Mouse (Mus musculus) olfactory bulb, adult 2 months (tissue): ENCODE measurements around the gene Fibcd1.

ENCODE experiments used
- CTCF ChIP-seq: fragments of 200-500 bp; IDR thresholded peaks from 2 replicates; pipeline ENCODE4 v1.5.1; 2012; ENCODE audit warnings: low read depth, mild to moderate bottlenecking, low read length, moderate library complexity; ENCODE audit not compliant: insufficient read depth
- POLR2A ChIP-seq: fragments of 200-500 bp; IDR thresholded peaks from 2 replicates; pipeline ENCODE4 v1.6.1; 2012; ENCODE audit warnings: mild to moderate bottlenecking, low read depth, low read length, moderate library complexity; ENCODE audit not compliant: insufficient read depth

DNA sequence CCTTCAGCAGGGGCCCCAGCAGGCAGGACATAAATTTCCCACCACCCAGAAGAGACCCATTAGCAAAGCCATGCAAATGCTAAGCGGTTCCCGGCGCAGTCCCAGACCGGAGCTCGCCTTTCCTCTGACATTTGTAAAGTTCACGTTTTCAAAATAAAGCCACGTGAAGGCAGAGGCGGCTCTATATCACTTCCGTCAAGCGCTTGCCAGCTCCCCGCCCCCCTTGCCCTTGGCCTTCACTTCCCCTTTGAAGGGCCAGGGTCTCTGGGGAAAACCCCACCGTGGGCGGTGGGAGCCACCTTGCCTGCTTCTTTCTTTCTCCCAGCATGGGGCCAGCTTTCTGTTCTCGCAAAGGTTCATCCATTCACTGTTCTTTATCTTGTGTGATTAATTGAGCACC, 35.1 kb upstream of the Fibcd1 start:
- TF ChIP-seq POLR2A (no peak), CTCF (no peak)
